Mouse (Mus musculus) heart, postnatal 10 days (tissue): ENCODE measurements around the gene Cib1. TPM values are rescaled to one million over a fixed set of nuclear protein-coding genes. Genes with fewer than 3 reads are reported as not detected.
A peak's percentile ranks its signal among the peaks of the same experiment; 100 is the strongest.

Source experiments
- DNase-seq, 2 experiments: peaks; one replicate each; pipeline ENCODE4 v3.0.0; 2021
- intact Hi-C: fragments of 180-260 bp; cut with DNase I; formaldehyde crosslinking; loops from one replicate; pipeline ENCODE4 v1.15.1; 2025
- total RNA-seq, 2 experiments: library from RNA; stranded (reverse); gene quantifications; 2 replicates each; pipeline ENCODE4 v1.2.3; 2021

The Cib1 gene
- 10 to 100 TPM; 27.8 to 28.1 TPM for total RNA-seq

DNA sequence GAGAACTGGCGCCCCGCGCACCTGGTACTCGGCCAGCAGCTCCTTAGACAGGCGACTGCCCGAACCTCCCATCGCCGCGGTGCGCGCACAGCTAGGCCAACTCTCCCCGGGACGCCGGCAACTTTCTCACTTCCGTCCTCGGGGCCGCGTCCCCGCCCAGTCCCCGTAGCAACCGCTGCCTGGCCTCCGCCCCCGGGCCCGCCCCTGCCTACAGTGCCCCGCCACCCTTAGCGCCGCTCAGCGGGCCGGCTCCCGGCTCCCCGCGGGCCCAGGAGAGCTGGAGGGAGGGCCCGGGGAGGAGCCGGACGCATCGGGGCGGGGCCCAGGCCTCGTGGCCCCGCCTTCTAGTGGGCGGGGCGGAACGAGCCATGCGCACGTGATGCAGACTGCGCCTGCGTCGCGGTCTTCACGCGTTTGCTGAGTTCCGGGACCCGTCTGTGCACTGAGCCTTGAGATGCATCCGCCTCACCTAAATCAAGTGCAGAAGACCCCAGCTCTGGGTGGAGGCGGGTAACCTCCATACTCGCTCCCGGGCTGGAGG, at the start of gene Cib1, which contains the start of gene Gdpgp1:
Cib1 (minus strand) TSS at position 325 of the 541 bp plus-strand sequence.
Gdpgp1 (plus strand) TSS at position 377 of the 541 bp plus-strand sequence.
- intact Hi-C loops, result no loop called here
- DNase-seq, result peak; percentile 97 to 98

- intact Hi-C loops, result no loop called here
- DNase-seq, result no peak
Measured at GRCm38 (mm10) chr7:80281646-80282045, 49.0 kb upstream of the Cib1 start.

DNA sequence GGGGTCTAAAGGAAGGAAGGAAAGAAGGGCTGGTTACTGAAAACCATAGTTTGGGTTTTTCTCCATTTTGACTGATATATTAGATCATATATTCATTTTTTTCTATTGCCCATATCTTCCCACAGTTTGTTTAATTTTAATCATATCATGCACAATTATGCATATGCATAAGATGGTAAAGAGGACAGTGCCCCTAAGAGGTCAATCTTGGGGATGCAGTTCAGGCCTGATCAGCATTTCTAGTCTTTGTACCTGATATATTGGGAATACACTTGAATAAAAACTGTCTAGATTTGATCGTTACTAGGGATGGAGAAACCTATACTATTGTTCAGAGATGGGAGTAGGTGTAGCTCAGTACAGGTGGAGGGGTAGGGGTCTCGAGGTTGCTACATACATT, 48.4 kb upstream of the Cib1 start:
- intact Hi-C loops, result no loop called here
- no peak for DNase-seq

- DNase-seq, result no peak
- intact Hi-C loops, result no loop called here
Measured at GRCm38 (mm10) chr7:80280032-80280431, 47.4 kb upstream of the Cib1 start.

DNA sequence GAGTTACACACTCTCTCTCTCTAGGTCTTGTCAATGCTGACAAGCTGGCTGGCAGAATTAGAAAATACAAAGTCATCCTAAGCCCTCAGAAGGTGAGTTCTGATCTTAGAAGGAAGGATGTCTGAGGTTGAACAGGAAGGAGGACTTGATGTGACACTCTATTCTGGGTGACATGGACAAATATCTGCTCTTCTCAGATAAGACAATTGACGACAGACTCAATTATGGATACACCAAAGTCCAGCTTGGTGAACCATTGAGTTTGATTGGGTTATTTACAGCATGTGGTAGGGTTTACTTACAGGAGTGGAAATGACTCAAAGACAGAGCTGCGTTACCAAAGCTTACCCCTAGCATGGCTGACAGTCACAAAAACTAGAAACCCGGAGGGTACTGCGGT, 43.8 kb upstream of the Cib1 start:
- no peak for DNase-seq
- intact Hi-C loops, result no loop called here

DNA sequence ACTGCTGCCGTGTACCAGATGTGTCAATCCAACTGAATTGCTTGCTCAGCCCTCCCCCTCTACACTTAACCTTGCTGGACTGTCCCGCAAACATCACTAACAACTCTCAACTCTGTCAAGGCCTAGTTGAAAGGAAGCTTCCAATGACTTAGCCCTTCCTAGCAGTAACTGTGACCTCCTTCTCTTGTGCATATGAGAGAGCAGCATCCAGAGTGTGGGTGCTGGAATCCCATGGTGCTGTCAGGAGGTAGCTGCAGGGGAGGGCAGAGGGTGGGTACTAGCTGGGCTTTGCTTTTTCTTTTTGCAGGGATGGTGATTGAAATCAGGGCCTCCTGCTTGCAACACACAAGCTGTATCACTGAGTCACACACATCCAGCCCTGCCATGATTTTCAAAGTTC, 40.8 kb upstream of the Cib1 start:
- no peak for DNase-seq
- intact Hi-C loops, result no loop called here

GRCm38 (mm10) chr7:80269751-80270255, 37.2 kb upstream of the Cib1 start:
- DNase-seq, result peak in 1 of 2 experiments; percentile 46
- intact Hi-C loops, result no loop called here

- peak; percentile 97 to 99 for DNase-seq
- intact Hi-C loops, result no loop called here
Measured at GRCm38 (mm10) chr7:80268897-80269750, 36.5 kb upstream of the Cib1 start, which contains the start of gene Vps33b. Gene Vps33b, plus strand, starts transcription at chr7:80269649.

DNA sequence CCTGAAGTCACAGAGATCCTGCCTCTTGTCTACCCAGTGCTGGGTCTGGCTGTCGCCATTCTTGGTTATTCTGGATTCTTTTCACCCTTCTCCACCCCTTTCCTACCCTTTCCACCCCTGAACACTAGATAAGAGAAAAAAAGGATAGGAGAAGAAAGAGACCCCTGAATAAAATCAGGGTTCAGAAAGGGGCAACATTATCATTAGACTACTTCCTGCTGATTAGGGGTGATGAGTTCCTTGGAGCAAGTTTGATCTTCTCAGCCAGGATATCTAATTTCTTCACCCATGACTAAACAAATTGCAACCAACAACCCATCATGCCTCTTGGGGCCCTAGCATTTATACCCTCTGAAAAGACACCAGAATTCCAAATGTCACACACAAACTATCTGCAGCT, 35.2 kb upstream of the Cib1 start:
- intact Hi-C loops, result no loop called here
- no peak for DNase-seq

- intact Hi-C loops, result no loop called here
Measured at GRCm38 (mm10) chr7:80264606-80265005, 32.0 kb upstream of the Cib1 start.

DNA sequence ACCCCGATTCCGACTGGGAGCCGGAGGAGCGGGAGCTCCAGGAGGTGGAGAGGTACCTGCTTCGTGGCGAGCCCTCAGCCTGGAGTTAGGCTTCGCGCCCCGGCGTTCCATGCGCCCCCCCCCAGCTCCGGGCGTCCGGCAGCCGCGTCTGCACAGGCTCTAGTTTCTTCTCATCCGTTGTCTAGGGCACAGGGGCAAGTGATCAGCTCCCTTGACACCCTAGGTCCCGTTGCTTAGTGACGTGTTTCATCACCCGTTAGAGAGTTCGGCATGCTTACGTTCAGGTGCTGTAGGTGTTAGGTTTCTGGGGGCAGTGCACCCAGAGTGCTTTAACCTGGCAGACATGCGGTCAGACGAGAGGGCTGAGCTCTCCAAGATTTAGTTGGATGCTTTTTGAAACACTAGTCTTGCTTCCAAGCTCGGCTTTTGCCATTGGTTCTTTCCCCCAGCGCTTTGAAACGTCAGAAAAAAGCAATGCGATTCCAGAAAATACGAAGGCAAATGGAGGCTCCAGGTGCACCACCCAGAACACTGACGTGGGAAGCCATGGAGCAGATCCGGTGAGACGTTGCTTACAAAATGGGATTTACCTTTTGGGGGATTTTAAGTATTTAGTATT, 28.9 kb upstream of the Cib1 start:
- intact Hi-C loops, result no loop called here
- DNase-seq, result no peak

More at GRCm38 (mm10) chr7:80264606-80265005, 32.0 kb upstream of the Cib1 start:
- no peak for DNase-seq

DNA sequence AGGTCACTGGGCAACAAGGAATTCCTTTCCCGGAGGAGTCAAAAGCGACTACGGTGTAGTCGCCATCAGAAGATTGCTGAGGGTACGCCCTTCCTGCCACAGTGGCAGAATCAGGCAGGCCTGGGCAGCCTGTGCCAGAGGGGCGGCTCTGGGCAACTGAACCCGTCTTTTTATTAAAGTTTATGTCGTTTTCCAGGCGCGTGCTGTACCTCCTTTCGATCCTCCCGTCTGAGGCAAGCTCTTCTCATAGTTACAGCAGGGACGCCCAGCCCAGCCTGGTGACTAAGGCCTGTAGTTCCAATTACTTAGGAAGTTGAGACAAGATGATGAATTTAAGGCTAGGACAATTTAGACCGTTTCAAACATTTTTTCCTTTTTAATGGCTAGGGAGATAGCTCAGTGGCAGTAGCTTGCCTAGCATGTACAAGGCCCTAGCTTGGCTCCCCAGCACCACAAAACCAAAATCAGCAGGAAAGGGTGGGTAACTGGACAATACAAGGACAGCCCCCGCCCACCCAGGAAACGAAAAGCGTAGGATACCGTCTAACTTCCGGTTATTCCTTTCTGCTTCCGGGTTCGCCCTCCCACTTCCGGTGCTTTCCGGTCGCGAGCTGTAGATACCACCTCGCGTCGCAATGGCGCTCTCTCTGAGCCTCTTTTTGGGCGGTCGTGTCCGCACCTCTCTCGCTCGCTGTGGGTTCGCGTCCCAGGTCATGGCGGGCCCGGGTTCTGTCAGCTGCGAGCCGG, 28.2 kb upstream of the Cib1 start, which contains the start of gene Ngrn:
Ngrn (plus strand) TSS at position 591 of the 747 bp plus-strand sequence.
- DNase-seq, result peak; percentile 89 to 93
- intact Hi-C loops, result no loop called here

- intact Hi-C loops, result loop anchor here (2.0 kb wide), 1 partner anchor 117 kb away; no protein-coding TSS in a partner anchor
- no peak for DNase-seq
Measured at GRCm38 (mm10) chr7:80257706-80258105, 25.1 kb upstream of the Cib1 start.

DNA sequence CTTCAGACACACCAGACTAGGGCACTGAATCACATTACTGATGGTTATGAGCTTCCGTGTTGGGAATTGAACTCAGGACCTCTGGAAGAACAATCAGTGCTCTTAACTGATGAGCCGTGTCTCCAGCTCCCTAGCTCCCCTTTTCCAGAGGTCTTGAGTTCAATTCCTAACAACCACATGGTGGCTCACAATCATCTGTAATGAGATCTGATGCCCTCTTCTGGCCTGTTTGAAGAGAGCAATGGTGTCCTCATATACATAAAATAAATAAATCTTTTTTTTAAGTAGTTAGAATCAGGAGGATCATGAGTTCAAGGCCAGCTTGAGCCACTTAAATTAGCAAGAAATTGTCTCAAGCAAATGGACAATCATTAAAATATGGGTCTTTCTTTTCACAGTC, 23.4 kb upstream of the Cib1 start:
- intact Hi-C loops, result loop anchor here (2.0 kb wide), 1 partner anchor 115 kb away; no protein-coding TSS in a partner anchor
- no peak for DNase-seq

GRCm38 (mm10) chr7:80252886-80253285, 20.3 kb upstream of the Cib1 start:
- intact Hi-C loops, result no loop called here
- DNase-seq, result no peak

GRCm38 (mm10) chr7:80252437-80252836, 19.8 kb upstream of the Cib1 start:
- DNase-seq, result no peak
- intact Hi-C loops, result no loop called here

- intact Hi-C loops, result no loop called here
- DNase-seq, result peak in 1 of 2 experiments; percentile 11
Measured at GRCm38 (mm10) chr7:80246859-80247258, 14.2 kb upstream of the Cib1 start.

DNA sequence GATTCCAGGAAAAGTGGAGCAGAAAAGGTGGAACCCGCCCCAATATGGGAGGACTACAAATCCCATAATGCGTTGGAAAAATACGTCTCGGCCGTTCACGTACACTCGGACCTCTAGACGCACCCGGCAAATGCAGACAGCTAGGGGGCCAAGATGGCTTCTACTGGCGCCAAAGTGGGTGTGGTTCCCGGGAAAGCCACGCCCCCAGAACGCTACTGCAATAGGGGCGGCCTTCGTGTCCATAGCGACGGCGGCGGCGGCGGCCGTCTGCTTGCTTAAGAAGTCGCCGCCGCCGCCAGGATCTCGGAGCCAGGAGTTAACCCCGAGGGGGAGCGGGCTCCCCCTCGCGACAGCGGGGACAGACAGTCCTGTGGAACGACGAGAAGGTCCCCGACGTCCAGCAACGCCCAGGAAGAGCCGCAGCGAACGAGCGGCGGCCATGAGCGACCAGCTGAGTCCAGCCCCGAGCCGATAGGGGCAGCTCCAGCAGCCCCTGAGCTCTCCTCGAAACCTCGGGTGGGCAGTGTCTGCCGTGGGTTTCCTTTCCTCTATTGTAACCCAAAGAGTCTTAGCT, 13.6 kb upstream of the Cib1 start, which contains the start of gene Ttll13:
Ttll13 (plus strand) TSS at position 229 of the 574 bp plus-strand sequence.
- intact Hi-C loops, result no loop called here

DNA sequence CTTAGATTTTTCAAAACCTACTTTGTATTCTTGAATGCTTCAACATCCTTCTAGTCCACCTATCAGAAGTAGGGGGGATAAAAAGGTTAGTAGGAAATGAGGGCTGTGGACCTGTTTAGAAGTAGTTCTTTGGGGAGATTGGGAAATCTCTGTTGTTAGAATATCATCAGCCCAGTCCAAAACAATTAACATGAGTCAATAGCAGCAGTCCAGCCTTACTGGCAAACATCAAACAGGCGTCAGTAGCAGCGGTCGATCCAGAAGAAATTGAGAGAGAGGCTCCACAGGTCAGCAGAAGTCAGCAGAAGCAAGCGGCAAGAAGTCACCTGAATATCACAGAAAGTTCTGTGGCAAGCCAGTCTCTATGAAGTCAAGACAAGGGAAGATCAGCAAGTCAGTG, 12.2 kb upstream of the Cib1 start:
- DNase-seq, result no peak
- intact Hi-C loops, result no loop called here

More for the DNA sequence above, 13.6 kb upstream of the Cib1 start, which contains the start of gene Ttll13:
- peak; percentile 98 for DNase-seq

GRCm38 (mm10) chr7:80241661-80242060, 9.0 kb upstream of the Cib1 start:
- intact Hi-C loops, result no loop called here
- DNase-seq, result no peak
